Mouse (Mus musculus): Measurements from ENCODE around the gene Klf15. TPM values are rescaled to one million over a fixed set of nuclear protein-coding genes. Genes with fewer than 3 reads are reported as not detected.

The Klf15 gene
- polyA plus RNA-seq, 1 experiment from 2014 or later = 4.3 TPM

- Histone ChIP-seq H3K4me3 (no peak within 1 kb of the TSS), H3K9me3 (replicated peaks) (no peaks in the 10 kb centered on the region), H3K27me3 (ENCODE audit: low read depth, poor library complexity, severe bottlenecking) (no peaks in the 10 kb centered on the region), H3K36me3 (no peaks in the 10 kb centered on the region), H3K4me1 (peaks cover 3% of the 10 kb centered on the region; the same call in 1 of the 2 replicates), H3K27ac (no peak within 1 kb of the TSS)
- 79% methylated on average over 12 of the region's 12 CpGs for WGBS
- no peak for DNase-seq (ENCODE audit: low spot score)
Measured at GRCm38 (mm10) chr6:90486176-90486921, 24.0 kb downstream of the Klf15 start, which contains the start of gene Aldh1l1. Gene Aldh1l1 (plus strand): TSS chr6:90486427.

- no peaks in the 10 kb centered on the region for H3K36me3 ChIP-seq
- 93% methylated on average over 1 of the region's 1 CpGs for WGBS
- H3K4me1 ChIP-seq = peaks cover 3% of the 10 kb centered on the region; the same call in 1 of the 2 replicates
- DNase-seq (ENCODE audit: low spot score) = no peak
- H3K9me3 ChIP-seq (replicated peaks) = no peaks in the 10 kb centered on the region
- H3K27me3 ChIP-seq (ENCODE audit: low read depth, poor library complexity, severe bottlenecking) = no peaks in the 10 kb centered on the region
- no peak overlapping the region for H3K4me3 ChIP-seq
- no peak overlapping the region for H3K27ac ChIP-seq
Measured at GRCm38 (mm10) chr6:90487531-90487930, 25.2 kb downstream of the Klf15 start.

GRCm38 (mm10) chr6:90489532-90489931 lies 27.2 kb downstream of the Klf15 start:
- Histone ChIP-seq H3K9me3 (replicated peaks) (no peaks in the 10 kb centered on the region), H3K27ac (no peak overlapping the region), H3K27me3 (ENCODE audit: low read depth, poor library complexity, severe bottlenecking) (no peaks in the 10 kb centered on the region), H3K4me1 (peaks cover 3% of the 10 kb centered on the region; the same call in 1 of the 2 replicates), H3K36me3 (no peaks in the 10 kb centered on the region), H3K4me3 (no peak overlapping the region)
- 91% methylated on average over 3 of the region's 3 CpGs for WGBS
- no peak for DNase-seq (ENCODE audit: low spot score)

GRCm38 (mm10) chr6:90490976-90491375 lies 28.6 kb downstream of the Klf15 start:
- Histone ChIP-seq H3K4me3 (no peak overlapping the region), H3K27ac (no peak overlapping the region), H3K36me3 (no peaks in the 10 kb centered on the region), H3K4me1 (peaks cover 8% of the 10 kb centered on the region; the same call in 1 of the 2 replicates), H3K27me3 (ENCODE audit: low read depth, poor library complexity, severe bottlenecking) (no peaks in the 10 kb centered on the region), H3K9me3 (replicated peaks) (no peaks in the 10 kb centered on the region)
- DNase-seq (ENCODE audit: low spot score) = no peak
- 91% methylated on average over 2 of the region's 2 CpGs for WGBS

DNA sequence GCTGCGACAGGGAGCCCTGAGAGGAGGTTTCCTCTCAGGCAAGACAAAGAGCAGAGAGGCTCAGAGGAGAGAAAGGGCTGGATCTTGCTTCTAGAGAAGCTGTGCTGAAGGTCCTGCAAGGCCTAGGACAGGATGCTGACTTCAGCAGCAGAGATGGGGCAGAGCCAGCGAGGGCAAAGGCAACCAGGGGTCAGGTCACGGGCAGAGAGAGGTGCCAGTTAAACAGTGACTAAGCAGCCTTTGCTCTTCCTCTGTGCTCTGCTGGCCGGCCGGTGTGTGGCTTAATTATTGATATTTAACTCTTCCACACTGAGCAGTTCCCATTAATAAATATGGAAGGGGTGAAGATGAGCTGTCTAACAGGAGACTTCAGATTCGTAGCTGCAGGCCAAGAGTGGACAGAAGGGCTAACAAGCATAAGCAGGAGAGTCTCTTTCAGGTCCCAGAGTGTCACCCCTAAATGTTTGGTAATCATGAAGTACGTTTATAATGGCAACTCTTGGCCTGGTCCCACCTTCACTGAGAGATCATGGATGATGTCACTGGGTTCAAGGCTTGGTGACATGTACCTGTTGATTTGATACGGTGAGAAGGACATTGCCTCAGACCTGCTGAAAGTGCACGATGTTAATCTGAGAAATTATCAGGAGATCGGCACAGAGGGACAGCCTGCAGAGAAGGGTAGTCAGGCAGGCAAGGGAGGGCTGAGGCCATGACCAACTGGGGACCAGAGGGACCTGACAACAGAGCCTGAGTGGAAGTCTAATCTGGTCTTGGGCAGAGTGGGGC lies 29.8 kb downstream of the Klf15 start:
- H3K4me3 ChIP-seq = no peak overlapping the region
- H3K27ac ChIP-seq = no peak overlapping the region
- no peaks in the 10 kb centered on the region for H3K9me3 ChIP-seq (replicated peaks)
- no peak for DNase-seq (ENCODE audit: low spot score)
- no peaks in the 10 kb centered on the region for H3K36me3 ChIP-seq
- WGBS = 86% methylated on average over 10 of the region's 10 CpGs
- H3K4me1 ChIP-seq = peaks cover 5% of the 10 kb centered on the region; the same call in 1 of the 2 replicates
- no peaks in the 10 kb centered on the region for H3K27me3 ChIP-seq (ENCODE audit: low read depth, poor library complexity, severe bottlenecking)

DNA sequence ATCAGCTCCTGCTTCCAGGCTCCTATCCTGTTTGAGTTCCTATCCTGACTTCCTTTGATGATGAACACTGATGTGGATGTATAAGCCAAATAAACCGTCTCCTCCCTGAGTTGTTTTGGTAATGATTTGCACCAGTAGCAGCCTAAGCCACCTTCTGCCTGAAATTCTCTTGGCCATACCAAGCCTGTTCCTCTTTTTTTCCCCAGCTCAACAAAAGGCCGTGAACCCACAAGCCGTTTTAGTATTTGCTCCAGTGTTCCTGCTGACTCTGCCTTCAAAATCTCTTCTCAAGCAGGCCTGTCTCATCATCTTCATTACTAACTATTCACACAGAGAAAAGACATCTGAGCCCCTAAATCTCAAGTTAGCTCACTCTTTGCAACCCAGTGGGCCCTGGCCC lies 31.8 kb downstream of the Klf15 start:
- WGBS = 82% methylated on average over 3 of the region's 3 CpGs
- no peaks in the 10 kb centered on the region for H3K27me3 ChIP-seq (ENCODE audit: low read depth, poor library complexity, severe bottlenecking)
- no peaks in the 10 kb centered on the region for H3K36me3 ChIP-seq
- no peak for DNase-seq (ENCODE audit: low spot score)
- no peak overlapping the region for H3K4me3 ChIP-seq
- peaks cover 5% of the 10 kb centered on the region; the same call in 1 of the 2 replicates for H3K4me1 ChIP-seq
- no peaks in the 10 kb centered on the region for H3K9me3 ChIP-seq (replicated peaks)
- no peak overlapping the region for H3K27ac ChIP-seq

GRCm38 (mm10) chr6:90494566-90494965 lies 32.2 kb downstream of the Klf15 start:
- H3K36me3 ChIP-seq = no peaks in the 10 kb centered on the region
- H3K27me3 ChIP-seq (ENCODE audit: low read depth, poor library complexity, severe bottlenecking) = no peaks in the 10 kb centered on the region
- H3K9me3 ChIP-seq (replicated peaks) = no peaks in the 10 kb centered on the region
- 83% methylated on average over 3 of the region's 3 CpGs for WGBS
- no peak overlapping the region for H3K4me3 ChIP-seq
- peaks cover 5% of the 10 kb centered on the region; the same call in 1 of the 2 replicates for H3K4me1 ChIP-seq
- H3K27ac ChIP-seq = no peak overlapping the region
- DNase-seq (ENCODE audit: low spot score) = no peak

GRCm38 (mm10) chr6:90495282-90495912 lies 33.0 kb downstream of the Klf15 start:
- Histone ChIP-seq H3K9me3 (replicated peaks) (no peaks in the 10 kb centered on the region), H3K4me3 (no peak overlapping the region), H3K36me3 (no peaks in the 10 kb centered on the region), H3K27me3 (ENCODE audit: low read depth, poor library complexity, severe bottlenecking) (no peaks in the 10 kb centered on the region), H3K4me1 (peaks cover 5% of the 10 kb centered on the region; the same call in 1 of the 2 replicates), H3K27ac (no peak overlapping the region)
- DNase-seq (ENCODE audit: low spot score) = no peak
- WGBS = 50% methylated on average over 6 of the region's 7 CpGs

GRCm38 (mm10) chr6:90496217-90496616 lies 33.8 kb downstream of the Klf15 start:
- Histone ChIP-seq H3K36me3 (no peaks in the 10 kb centered on the region), H3K4me3 (no peak overlapping the region), H3K27ac (no peak overlapping the region), H3K27me3 (ENCODE audit: low read depth, poor library complexity, severe bottlenecking) (no peaks in the 10 kb centered on the region), H3K4me1 (peaks cover 5% of the 10 kb centered on the region; the same call in 1 of the 2 replicates), H3K9me3 (replicated peaks) (no peaks in the 10 kb centered on the region)
- 84% methylated on average over 3 of the region's 3 CpGs for WGBS
- DNase-seq (ENCODE audit: low spot score) = no peak

DNA sequence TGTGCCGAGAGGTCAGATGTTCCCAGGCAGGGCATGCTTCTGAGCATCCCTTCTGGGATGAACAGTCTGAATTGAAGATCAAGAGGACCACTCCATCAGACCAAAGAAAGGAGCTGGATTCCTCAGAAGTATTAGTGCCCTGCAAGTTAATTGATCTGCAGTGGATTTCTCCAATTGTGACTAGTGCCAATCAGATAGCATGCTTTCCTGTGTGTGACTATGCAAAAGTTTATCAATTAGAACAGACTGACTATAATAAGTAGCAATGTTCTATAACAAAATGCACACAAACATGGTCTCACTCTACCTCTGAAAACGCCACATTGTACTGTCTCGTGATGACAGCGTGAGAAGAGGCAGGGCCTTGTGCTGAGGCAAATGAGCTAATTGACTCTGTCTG lies 37.1 kb downstream of the Klf15 start:
- Histone ChIP-seq H3K4me3 (no peak overlapping the region), H3K27ac (no peak overlapping the region), H3K36me3 (no peaks in the 10 kb centered on the region), H3K9me3 (replicated peaks) (no peaks in the 10 kb centered on the region), H3K27me3 (ENCODE audit: low read depth, poor library complexity, severe bottlenecking) (no peaks in the 10 kb centered on the region), H3K4me1 (peaks cover 5% of the 10 kb centered on the region; the same call in 1 of the 2 replicates)
- DNase-seq (ENCODE audit: low spot score) = no peak
- whole genome bisulfite sequencing = 64% methylated on average over 4 of the region's 4 CpGs

DNA sequence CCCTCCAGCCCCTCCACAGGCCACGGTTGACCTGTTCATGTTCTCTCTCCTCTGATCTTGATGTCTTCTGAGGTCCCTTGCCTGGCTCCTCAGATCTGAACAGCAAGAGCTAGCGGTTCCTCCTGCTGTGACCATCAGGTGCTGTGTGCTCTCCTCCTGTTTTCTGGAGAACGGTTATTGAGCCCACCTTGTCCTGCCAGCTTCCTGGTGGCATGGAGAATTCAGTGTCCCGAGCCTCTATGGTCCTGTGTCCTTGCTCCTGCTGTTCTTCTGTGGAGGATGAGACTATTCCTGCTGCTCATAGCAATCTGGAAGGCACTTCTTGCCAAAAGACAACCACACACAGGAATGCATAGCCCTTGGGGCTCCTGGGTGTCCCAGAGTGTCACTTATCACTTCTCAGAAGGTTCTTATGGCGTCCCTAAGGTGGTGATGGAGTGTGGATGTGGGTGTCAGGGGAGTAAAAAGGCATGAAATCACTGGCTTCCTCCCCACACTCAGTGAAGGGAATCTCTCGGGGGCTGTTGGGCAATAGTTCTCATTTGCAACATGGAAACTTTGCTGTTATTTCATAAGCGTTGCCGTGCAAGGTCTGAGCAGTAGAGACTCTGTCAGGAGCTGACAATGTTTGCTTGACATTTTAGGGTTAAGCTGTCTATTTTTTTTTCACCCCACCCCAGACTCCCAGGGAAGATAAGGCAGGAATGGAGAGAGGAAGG lies 39.0 kb downstream of the Klf15 start:
- WGBS = 78% methylated on average over 8 of the region's 8 CpGs
- Histone ChIP-seq H3K9me3 (replicated peaks) (no peaks in the 10 kb centered on the region), H3K27ac (no peak overlapping the region), H3K36me3 (no peaks in the 10 kb centered on the region), H3K4me1 (no peaks in the 10 kb centered on the region; the same call in 1 of the 2 replicates), H3K27me3 (ENCODE audit: low read depth, poor library complexity, severe bottlenecking) (no peaks in the 10 kb centered on the region), H3K4me3 (no peak overlapping the region)
- no peak for DNase-seq (ENCODE audit: low spot score)

GRCm38 (mm10) chr6:90505906-90506305 lies 43.5 kb downstream of the Klf15 start:
- H3K4me1 ChIP-seq = peaks cover 14% of the 10 kb centered on the region
- no peaks in the 10 kb centered on the region for H3K27me3 ChIP-seq (ENCODE audit: low read depth, poor library complexity, severe bottlenecking)
- no peaks in the 10 kb centered on the region for H3K36me3 ChIP-seq
- H3K9me3 ChIP-seq (replicated peaks) = no peaks in the 10 kb centered on the region
- H3K27ac ChIP-seq = no peak overlapping the region
- DNase-seq (ENCODE audit: low spot score) = no peak
- WGBS = 86% methylated on average over 6 of the region's 6 CpGs
- H3K4me3 ChIP-seq = no peak overlapping the region

Measured in limb, embryonic 10.5 days (tissue).